Mouse (Mus musculus) stomach, postnatal 0 days (tissue): ENCODE measurements at regions not wholly inside any gene's neighbourhood (a gene's known extent, or its start where the extent isn't known, plus 50 kb on each side); places are given as distances from the start of the nearest gene placed in this dataset.

Experiments used
- ATAC-seq: fragments of 200-750 bp; cut with Nextera tagmentation; 2 replicates; pipeline ENCODE4 v1.8.0; 2017; ENCODE audit not compliant: low FRiP score, low TSS enrichment
- DNase-seq: peaks from one replicate; pipeline ENCODE4 v3.0.0-alpha.2; 2016; ENCODE audit warnings: low spot score
- H3K27ac ChIP-seq: fragments of 300-500 bp; sonication (generic); replicated peaks from 2 replicates; pipeline ENCODE4 v1.5.1; 2014; ENCODE audit warnings: mild to moderate bottlenecking, control low read depth
- H3K27me3 ChIP-seq: fragments of 300-500 bp; sonication (generic); 2 replicates; pipeline ENCODE4 v1.6.1; 2014; ENCODE audit warnings: low read length; ENCODE audit not compliant: control insufficient read depth, insufficient read depth
- H3K36me3 ChIP-seq: fragments of 300-500 bp; sonication (generic); 2 replicates; pipeline ENCODE4 v1.6.1; 2014; ENCODE audit warnings: low read length, mixed read lengths; ENCODE audit not compliant: control insufficient read depth, insufficient read depth
- H3K4me1 ChIP-seq: fragments of 300-500 bp; sonication (generic); replicated peaks from 2 replicates; pipeline ENCODE4 v1.6.1; 2014; ENCODE audit warnings: antibody characterized with exemption; ENCODE audit not compliant: control insufficient read depth, insufficient read depth
- H3K4me2 ChIP-seq: fragments of 300-500 bp; sonication (generic); replicated peaks from 2 replicates; pipeline ENCODE4 v1.6.1; 2014; ENCODE audit warnings: low read depth, mild to moderate bottlenecking, control low read depth, moderate library complexity
- H3K4me3 ChIP-seq: fragments of 300-500 bp; sonication (generic); 2 replicates; pipeline ENCODE4 v1.5.1; 2014; ENCODE audit warnings: low read depth, low read length, control low read depth
- H3K9ac ChIP-seq: fragments of 300-500 bp; sonication (generic); 2 replicates; pipeline ENCODE4 v1.6.1; 2014; ENCODE audit warnings: mild to moderate bottlenecking, low read length, control low read depth, mixed read lengths
- H3K9me3 ChIP-seq: fragments of 300-500 bp; sonication (generic); 2 replicates; pipeline ENCODE4 v1.6.1; 2016; ENCODE audit warnings: low read length; ENCODE audit not compliant: control insufficient read depth
- CTCF ChIP-seq: IDR thresholded peaks from 2 replicates; pipeline ENCODE4 v1.5.1; 2016; ENCODE audit warnings: antibody characterized with exemption, low read depth, mild to moderate bottlenecking, moderate library complexity
- EP300 ChIP-seq: optimal IDR thresholded peaks from 2 replicates; pipeline ENCODE3; 2016; ENCODE audit warnings: antibody characterized with exemption
- WGBS: fragments of 180-500 bp; shearing (Covaris S2); extraction: QIAGEN DNeasy Blood & Tissue Kit; methylation state at CpG from one replicate; pipeline ENCODE4 v1.1.7; 2014; 5-methylcytosine and 5-hydroxymethylcytosine counted together

GRCm38 (mm10) chr10:23052480-23053378 is 232.8 kb upstream of the Tcf21 start:
- TF ChIP-seq CTCF (no peak), EP300 (no peak)
- 50% methylated on average over 11 of the region's 11 CpGs for WGBS
- Histone ChIP-seq H3K27ac (no peak overlapping the region), H3K27me3 (no peaks in the 10 kb centered on the region), H3K9me3 (no peaks in the 10 kb centered on the region), H3K36me3 (no peaks in the 10 kb centered on the region), H3K4me1 (no peaks in the 10 kb centered on the region), H3K4me2 (no peak overlapping the region), H3K4me3 (no peak overlapping the region), H3K9ac (no peak overlapping the region)
- ATAC-seq (no peak), DNase-seq (no peak)

DNA sequence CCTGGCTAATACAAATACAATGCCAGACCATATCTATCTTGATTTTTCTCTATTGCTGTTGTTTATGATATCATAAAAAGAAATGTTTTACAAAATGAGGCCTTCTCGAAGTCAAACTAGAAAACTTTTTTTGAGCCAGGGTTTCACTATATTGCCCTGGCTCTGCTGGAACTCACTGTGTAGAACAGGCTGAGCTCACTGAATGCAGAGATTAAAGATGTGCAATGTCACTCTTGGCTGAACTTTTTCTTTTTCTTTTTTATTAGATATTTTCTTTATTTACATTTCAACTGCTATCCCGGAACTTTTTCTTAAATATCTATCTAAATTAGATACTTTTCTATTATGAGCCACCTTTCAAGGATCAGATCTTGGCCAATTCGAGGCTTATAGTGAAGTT is 224.5 kb upstream of the Tcf21 start:
- DNase-seq (no peak), ATAC-seq (no peak)
- TF ChIP-seq EP300 (no peak), CTCF (no peak)
- Histone ChIP-seq H3K9ac (no peak overlapping the region), H3K4me2 (no peak overlapping the region), H3K4me1 (no peaks in the 10 kb centered on the region), H3K4me3 (no peak overlapping the region), H3K27me3 (no peaks in the 10 kb centered on the region), H3K27ac (no peak overlapping the region), H3K36me3 (no peaks in the 10 kb centered on the region), H3K9me3 (no peaks in the 10 kb centered on the region)
- WGBS = 52% methylated on average over 3 of the region's 3 CpGs

DNA sequence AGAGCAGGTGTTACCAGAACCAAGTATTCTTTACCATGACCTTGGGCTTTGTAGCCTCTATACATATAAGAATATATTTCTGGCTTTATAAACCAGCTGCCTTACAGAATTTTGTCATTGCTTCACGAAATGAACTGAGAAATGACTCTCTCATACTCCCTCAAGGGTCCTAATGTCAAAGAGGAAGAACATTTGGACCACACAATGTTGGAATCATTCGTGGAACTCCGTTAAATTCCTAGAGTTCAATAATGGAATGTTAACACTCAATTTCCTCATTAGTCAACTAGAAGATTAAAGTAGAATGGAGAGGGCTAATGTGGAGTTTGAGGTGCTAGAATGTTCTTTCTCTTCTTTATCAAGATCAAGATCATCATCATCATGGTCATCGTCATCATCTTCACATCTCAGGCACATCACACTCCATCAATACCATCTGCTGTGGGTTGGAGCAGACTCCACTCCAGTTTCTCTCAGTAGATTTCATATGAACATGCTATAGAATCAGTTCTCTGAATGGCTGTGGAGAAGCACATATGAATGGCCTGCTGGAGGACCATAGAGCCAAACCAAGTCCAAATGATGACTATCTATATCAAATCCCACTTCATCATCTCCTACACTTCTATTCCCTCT is 211.6 kb upstream of the Tcf21 start:
- TF ChIP-seq CTCF (no peak), EP300 (no peak)
- no peak overlapping the region for H3K9ac ChIP-seq
- no peaks in the 10 kb centered on the region for H3K9me3 ChIP-seq
- DNase-seq (no peak), ATAC-seq (no peak)
- no peaks in the 10 kb centered on the region for H3K27me3 ChIP-seq
- no peak overlapping the region for H3K4me3 ChIP-seq
- H3K36me3 ChIP-seq = no peaks in the 10 kb centered on the region
- WGBS = 69% methylated on average over 4 of the region's 4 CpGs
- H3K27ac ChIP-seq = no peak overlapping the region
- H3K4me1 ChIP-seq = no peaks in the 10 kb centered on the region
- H3K4me2 ChIP-seq = no peak overlapping the region

DNA sequence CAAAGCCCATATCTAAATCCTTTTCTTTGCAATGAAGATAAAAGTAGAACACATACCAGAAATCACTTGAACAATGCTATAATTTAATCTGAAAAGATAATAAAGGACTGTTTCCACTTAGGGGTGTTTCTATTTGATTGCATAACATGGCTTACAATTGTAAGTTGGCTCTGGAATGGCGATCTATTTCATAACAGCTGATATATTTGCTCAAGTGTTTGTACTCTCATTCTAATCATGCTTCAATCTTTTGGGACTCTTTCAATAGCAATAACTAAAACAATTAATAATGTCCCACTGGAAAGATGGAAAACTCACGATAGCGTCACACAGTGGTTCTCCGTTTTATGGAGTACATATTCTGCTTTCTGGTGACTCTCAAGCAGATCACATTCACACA is 208.0 kb upstream of the Tcf21 start:
- no peak overlapping the region for H3K9ac ChIP-seq
- no peaks in the 10 kb centered on the region for H3K9me3 ChIP-seq
- no peak overlapping the region for H3K4me3 ChIP-seq
- no peak overlapping the region for H3K27ac ChIP-seq
- ATAC-seq (no peak), DNase-seq (no peak)
- no peak for TF ChIP-seq CTCF
- TF ChIP-seq EP300 = no peak
- H3K27me3 ChIP-seq = no peaks in the 10 kb centered on the region
- H3K36me3 ChIP-seq = no peaks in the 10 kb centered on the region
- H3K4me2 ChIP-seq = no peak overlapping the region
- no peaks in the 10 kb centered on the region for H3K4me1 ChIP-seq
- WGBS = 41% methylated on average over 4 of the region's 4 CpGs

DNA sequence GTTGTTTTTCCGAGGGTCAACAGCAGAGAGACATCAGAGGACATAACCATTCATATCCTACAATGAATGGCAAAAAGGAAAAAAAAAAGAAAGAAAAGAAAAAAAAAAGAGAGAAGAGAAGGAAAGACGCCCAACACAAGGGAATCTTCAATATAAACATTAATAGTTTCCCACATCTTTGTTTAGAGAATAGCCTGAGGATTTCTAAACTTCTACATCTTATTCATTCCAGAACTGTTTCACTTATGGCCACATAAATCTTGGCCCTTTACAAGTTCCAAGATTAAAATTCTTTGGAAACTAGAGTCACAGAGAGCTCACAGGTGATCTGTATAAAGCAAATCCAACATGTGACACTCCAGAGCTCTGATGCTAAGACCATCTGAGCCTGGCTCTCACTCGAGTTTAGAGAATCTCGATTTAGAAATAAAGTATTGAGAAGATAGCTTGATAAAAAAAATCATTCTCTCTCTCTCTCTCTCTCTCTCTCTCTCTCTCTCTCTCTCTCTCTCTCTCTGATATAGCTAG is 197.2 kb upstream of the Tcf21 start:
- H3K27ac ChIP-seq = no peak overlapping the region
- DNase-seq (no peak), ATAC-seq (no peak)

More for the DNA sequence above, 197.2 kb upstream of the Tcf21 start:
- H3K4me1 ChIP-seq = no peaks in the 10 kb centered on the region
- 30% methylated on average over 4 of the region's 4 CpGs for WGBS
- H3K9ac ChIP-seq = no peak overlapping the region
- no peak overlapping the region for H3K4me2 ChIP-seq
- TF ChIP-seq EP300 (no peak), CTCF (no peak)
- H3K27me3 ChIP-seq = no peaks in the 10 kb centered on the region
- no peaks in the 10 kb centered on the region for H3K9me3 ChIP-seq
- no peak overlapping the region for H3K4me3 ChIP-seq
- H3K36me3 ChIP-seq = no peaks in the 10 kb centered on the region
